Mouse (Mus musculus) hindbrain, embryonic 10.5 days (tissue): ENCODE measurements around the gene Sfrp2. TPM values are rescaled to one million over a fixed set of nuclear protein-coding genes. Genes with fewer than 3 reads are reported as not detected.
A peak's percentile ranks its signal among the peaks of the same experiment; 100 is the strongest.

ENCODE experiments used
- DNase-seq: peaks from one replicate; pipeline ENCODE4 v3.0.0-alpha.2; 2017; ENCODE audit warnings: low spot score
- H3K27ac ChIP-seq: fragments of 300-500 bp; sonication (generic); 2 replicates; pipeline ENCODE4 v1.5.1; 2016; ENCODE audit warnings: mild to moderate bottlenecking, moderate library complexity
- H3K27me3 ChIP-seq: fragments of 300-500 bp; sonication (generic); 2 replicates; pipeline ENCODE4 v1.6.1; 2016; ENCODE audit warnings: mild to moderate bottlenecking; ENCODE audit not compliant: poor library complexity, insufficient read depth, severe bottlenecking
- H3K36me3 ChIP-seq: fragments of 300-500 bp; sonication (generic); 2 replicates; pipeline ENCODE4 v1.6.1; 2016; ENCODE audit warnings: mild to moderate bottlenecking, moderate library complexity
- H3K4me1 ChIP-seq: fragments of 300-500 bp; sonication (generic); replicated peaks from 2 replicates; pipeline ENCODE4 v1.6.1; 2016; ENCODE audit warnings: mild to moderate bottlenecking
- H3K4me3 ChIP-seq: fragments of 300-500 bp; sonication (generic); 2 replicates; pipeline ENCODE4 v1.5.1; 2016; ENCODE audit warnings: mild to moderate bottlenecking, moderate library complexity
- H3K9me3 ChIP-seq: fragments of 300-500 bp; sonication (generic); 2 replicates; pipeline ENCODE4 v1.6.1; 2016; ENCODE audit warnings: mild to moderate bottlenecking, moderate library complexity
- WGBS: fragments of 180-500 bp; shearing (Covaris S2); methylation state at CpG from one replicate; pipeline ENCODE4 v1.1.7; 2016; 5-methylcytosine and 5-hydroxymethylcytosine counted together
- polyA plus RNA-seq: library from polyadenylated mRNA; unstranded; fragments of >200 nt; fragmentation: Nextera tagmentation; extraction: Ambion mirVana; gene quantifications from 2 replicates; pipeline ENCODE4 v1.2.1, GENCODE M21; 2016

Gene Sfrp2
- 166 and 251 TPM in 2 replicates for polyA plus RNA-seq

DNA sequence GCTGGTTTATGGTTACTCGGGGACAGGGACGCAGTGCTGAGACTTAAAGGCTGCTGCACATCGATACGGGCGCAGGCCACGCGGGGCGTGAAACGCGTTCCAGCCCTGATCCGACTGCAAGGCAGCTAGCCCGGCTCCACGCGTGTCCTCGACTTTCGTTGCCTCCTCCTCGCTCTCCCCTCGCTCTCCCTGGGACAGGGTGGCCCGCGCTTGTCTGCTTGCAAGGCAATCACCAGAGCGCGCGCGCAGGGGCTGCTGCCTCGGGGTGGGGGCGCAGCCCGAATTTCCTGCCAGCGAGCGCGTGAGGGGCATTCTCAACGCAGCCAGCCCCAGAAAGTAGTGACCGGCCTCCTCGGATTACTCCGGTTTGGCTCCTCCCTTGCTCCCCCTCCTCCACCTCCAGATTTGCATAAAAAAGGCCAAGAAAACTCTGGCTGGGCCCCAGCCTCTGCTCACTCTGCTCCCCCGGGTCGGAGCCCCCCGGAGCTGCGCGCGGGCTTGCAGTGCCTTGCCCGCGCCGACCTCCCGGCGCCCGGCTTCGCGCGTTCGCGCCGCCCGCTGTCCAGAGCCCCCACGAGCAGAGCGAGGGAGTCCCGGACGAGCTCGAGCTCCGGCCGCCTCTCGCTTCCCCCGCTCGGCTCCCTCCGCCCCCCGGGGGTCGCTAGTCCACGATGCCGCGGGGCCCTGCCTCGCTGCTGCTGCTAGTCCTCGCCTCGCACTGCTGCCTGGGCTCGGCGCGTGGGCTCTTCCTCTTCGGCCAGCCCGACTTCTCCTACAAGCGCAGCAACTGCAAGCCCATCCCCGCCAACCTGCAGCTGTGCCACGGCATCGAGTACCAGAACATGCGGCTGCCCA, at the start of gene Sfrp2:
Gene Sfrp2, plus strand, starts transcription at position 451 of the 855 bp plus-strand sequence.
- peak; percentile 91 for DNase-seq
- peak within 1 kb of the TSS; percentile 94 for H3K27ac ChIP-seq
- peak within 1 kb of the TSS; percentile 79 for H3K4me3 ChIP-seq
- H3K9me3 ChIP-seq = no peaks in the 10 kb centered on the region
- H3K36me3 ChIP-seq = peaks cover 24% of the 10 kb centered on the region
- H3K4me1 ChIP-seq = peaks cover 72% of the 10 kb centered on the region
- H3K27me3 ChIP-seq = peaks cover 41% of the 10 kb centered on the region
- under 1% methylated on average over 82 of the region's 82 CpGs for WGBS

DNA sequence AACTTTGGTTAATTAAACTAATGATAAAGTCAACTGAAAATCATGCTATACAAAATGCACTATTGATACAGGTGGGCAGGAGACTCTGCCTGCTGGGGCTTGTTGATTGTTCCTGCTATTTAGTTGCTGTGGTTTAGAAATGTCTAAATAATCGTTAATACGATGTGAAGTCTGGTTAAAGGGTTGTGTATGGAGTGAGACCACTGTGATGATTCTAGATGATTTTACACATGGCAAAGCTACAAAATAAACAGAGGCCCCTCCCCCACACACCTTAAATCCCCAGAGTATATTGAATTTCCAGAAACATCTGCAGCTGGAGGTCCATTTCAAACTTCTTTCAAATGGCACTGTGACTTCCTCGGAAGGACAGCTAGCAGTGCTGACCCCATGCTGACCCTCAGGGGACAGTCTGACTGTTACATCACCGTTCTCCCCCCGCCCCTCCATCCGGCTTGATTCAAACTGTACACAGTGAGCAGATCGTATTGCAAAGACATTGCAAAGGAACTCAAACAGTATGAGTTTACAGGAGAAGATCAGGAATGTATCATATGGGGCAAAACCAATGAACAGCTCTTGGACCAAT, 48.4 kb upstream of the Sfrp2 start:
- no peaks in the 10 kb centered on the region for H3K27me3 ChIP-seq
- H3K4me3 ChIP-seq = no peak overlapping the region
- H3K27ac ChIP-seq = no peak overlapping the region
- peaks cover 3% of the 10 kb centered on the region; the same call in 1 of the 2 replicates for H3K4me1 ChIP-seq
- WGBS = 62% methylated on average over 7 of the region's 7 CpGs
- DNase-seq = peak; percentile 35
- no peaks in the 10 kb centered on the region for H3K36me3 ChIP-seq
- no peaks in the 10 kb centered on the region for H3K9me3 ChIP-seq

DNA sequence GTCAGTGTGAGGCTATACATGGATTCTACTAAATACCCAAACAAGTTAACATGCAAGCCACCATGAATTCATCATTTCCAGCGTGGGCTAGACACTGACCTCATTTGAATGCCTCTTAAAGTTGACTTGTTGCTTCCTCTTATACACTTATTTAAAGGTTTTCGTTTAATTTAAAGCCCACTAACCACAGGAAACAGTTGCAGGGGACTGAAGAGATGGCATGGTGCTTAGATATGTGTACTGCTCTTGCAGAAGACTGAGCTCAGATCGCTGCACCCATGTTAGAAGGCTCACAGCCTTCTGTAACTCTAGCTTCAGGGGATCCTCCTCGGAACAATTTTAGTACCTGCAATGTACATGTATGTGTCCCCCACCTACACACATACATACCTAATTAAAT, 47.5 kb upstream of the Sfrp2 start:
- Histone ChIP-seq H3K9me3 (no peaks in the 10 kb centered on the region), H3K27me3 (no peaks in the 10 kb centered on the region), H3K27ac (no peak overlapping the region), H3K36me3 (no peaks in the 10 kb centered on the region), H3K4me3 (no peak overlapping the region), H3K4me1 (peaks cover 3% of the 10 kb centered on the region; the same call in 1 of the 2 replicates)
- no peak for DNase-seq
- WGBS = 84% methylated on average over 4 of the region's 4 CpGs

DNA sequence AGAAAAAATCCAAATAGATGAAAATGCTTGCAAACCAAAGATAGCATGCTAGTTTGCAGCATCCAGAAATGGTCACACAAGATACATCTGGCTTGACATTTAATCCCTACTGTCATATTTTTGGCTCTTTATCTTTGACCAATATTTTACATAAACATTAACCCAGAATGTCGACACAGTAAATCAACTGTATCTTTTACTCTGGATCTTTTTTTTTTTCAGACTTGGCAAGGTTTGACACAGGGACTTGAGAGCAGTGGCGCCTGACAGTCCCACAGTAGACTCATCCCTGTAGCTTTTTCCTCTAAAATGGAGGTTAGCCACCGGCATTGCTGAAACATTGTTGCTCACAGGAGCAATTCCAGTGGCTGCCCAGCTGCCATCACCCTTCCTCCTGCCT, 37.9 kb upstream of the Sfrp2 start:
- Histone ChIP-seq H3K4me3 (no peak overlapping the region), H3K4me1 (peaks cover 4% of the 10 kb centered on the region), H3K27me3 (no peaks in the 10 kb centered on the region), H3K27ac (no peak overlapping the region), H3K9me3 (no peaks in the 10 kb centered on the region), H3K36me3 (no peaks in the 10 kb centered on the region)
- WGBS = 91% methylated on average over 3 of the region's 3 CpGs
- DNase-seq = no peak

DNA sequence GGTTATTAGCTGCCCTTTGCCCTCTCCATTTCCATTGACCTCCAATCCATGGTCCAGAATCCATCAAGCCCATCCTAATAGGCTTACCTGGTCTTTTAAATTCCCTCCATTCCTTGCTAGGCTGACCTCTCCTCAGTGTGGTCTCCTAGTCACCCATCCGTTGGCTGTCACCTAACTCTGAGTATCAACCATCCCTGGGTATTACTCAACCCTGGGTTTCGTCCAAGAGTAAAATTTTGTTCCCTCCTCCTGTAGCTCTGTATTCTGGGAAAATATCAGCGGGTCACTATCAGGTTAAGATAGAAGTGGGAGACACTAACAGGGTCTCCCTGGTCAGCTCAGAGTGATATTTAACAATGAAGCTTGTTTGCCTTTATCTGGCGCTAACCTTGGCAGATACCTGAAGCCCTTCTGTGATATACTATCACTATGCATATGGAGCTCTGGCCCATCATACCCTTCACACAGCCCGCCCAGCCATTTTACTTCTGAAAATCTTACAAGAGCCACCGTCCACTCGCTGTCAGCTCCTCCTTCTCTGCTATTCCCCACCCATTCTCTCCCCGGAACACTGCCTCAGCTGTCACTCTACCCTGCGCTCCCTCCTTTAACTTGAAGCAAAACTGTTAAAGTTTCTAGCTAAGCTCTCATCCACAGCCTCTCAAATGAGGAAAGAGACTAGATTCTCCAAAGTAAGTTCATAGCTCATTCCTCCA, 37.3 kb upstream of the Sfrp2 start:
- no peak overlapping the region for H3K27ac ChIP-seq
- H3K4me1 ChIP-seq = peaks cover 9% of the 10 kb centered on the region
- H3K27me3 ChIP-seq = no peaks in the 10 kb centered on the region
- no peak overlapping the region for H3K4me3 ChIP-seq
- no peak for DNase-seq
- H3K36me3 ChIP-seq = no peaks in the 10 kb centered on the region
- H3K9me3 ChIP-seq = no peaks in the 10 kb centered on the region
- WGBS = 86% methylated on average over 9 of the region's 9 CpGs

DNA sequence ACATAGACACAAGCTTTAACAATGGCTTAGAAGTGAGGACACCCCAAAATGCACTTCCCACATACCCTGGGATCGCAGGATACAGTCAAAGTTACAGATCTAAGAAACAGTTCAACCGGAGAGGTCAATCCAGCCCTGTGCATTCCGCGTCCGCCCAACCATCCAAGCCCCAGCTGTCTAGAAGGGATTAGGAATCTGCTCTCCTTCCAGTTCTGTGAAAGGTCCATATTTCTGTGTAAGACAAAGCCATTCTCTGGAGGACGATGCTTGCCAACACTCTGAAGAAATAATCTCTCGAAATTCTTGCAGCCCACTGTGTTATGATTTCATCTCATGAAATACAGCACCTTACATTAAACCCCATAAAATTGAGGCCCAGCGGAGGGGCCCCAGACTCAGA, 32.1 kb upstream of the Sfrp2 start:
- Histone ChIP-seq H3K27ac (0 out of 2 replicates have a peak overlapping the region, but pooled peaks have one; percentile 29), H3K9me3 (no peaks in the 10 kb centered on the region), H3K36me3 (no peaks in the 10 kb centered on the region), H3K4me3 (no peak overlapping the region), H3K27me3 (no peaks in the 10 kb centered on the region), H3K4me1 (peaks cover 9% of the 10 kb centered on the region)
- DNase-seq = no peak
- 89% methylated on average over 8 of the region's 8 CpGs for WGBS

DNA sequence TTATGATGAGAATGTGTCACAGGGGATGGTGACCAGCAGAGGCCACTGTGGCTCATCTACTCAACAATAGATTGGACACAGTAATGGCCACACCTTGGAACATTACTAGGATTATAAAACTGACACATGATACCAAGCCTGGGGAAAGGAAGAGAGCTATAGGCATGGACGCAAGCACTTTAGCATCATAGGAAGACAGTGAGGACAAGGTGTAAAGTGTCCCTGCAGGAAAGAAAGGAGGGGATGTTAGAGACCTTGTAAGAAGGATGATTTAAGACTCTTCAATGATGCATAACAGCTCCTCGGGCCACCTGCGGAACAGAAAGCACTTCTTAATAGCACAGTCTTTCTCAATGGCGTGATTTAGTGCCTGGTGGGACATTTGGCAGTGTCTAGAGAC, 29.1 kb upstream of the Sfrp2 start:
- Histone ChIP-seq H3K27me3 (no peaks in the 10 kb centered on the region), H3K4me3 (no peak overlapping the region), H3K9me3 (no peaks in the 10 kb centered on the region), H3K4me1 (peaks cover 9% of the 10 kb centered on the region), H3K27ac (no peak overlapping the region), H3K36me3 (no peaks in the 10 kb centered on the region)
- 92% methylated on average over 4 of the region's 4 CpGs for WGBS
- DNase-seq = no peak

DNA sequence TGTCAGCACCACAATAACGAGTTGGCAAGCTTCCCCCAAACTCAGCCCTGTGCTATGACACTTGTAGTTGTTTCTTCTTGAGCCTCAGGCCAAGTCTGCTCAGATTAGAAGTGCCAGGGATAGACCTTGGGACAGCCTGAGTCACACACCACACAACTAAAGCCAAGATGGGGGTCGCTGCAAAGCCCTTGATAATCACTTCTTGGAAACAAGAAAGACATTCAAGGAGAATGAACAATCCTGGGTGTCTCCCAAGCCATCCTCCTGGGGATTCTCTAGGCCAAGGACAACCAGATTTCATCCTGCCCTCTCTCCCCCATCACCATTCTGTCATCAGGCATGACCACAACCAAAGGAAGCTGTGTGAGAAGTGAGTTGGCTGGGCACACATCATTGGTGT, 25.9 kb upstream of the Sfrp2 start:
- no peaks in the 10 kb centered on the region for H3K27me3 ChIP-seq
- 77% methylated on average over 2 of the region's 2 CpGs for WGBS
- no peak for DNase-seq
- H3K9me3 ChIP-seq = no peaks in the 10 kb centered on the region
- H3K27ac ChIP-seq = no peak overlapping the region
- H3K36me3 ChIP-seq = no peaks in the 10 kb centered on the region
- no peaks in the 10 kb centered on the region for H3K4me1 ChIP-seq
- no peak overlapping the region for H3K4me3 ChIP-seq

DNA sequence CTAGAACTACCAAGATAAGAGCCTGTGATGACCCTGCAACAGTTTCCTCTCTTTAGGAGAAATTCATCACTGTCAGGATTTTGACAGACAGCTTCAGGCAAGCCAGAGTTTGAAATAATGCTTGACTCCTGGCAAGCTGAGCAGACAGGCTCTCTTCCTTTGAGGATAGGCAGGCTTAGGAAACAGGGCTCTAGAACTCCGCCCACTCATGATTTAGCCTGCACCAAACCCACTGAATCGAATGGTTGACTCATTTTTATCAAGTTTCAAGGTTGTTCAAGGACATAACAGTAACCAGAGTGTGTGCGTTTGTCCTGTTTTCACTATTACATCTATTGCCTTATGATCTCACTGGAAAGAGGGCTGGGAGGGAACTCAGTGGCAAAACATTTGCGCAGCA, 18.8 kb upstream of the Sfrp2 start:
- no peak overlapping the region for H3K4me3 ChIP-seq
- DNase-seq = no peak
- no peaks in the 10 kb centered on the region for H3K9me3 ChIP-seq
- WGBS = 84% methylated on average over 4 of the region's 4 CpGs
- no peak overlapping the region for H3K27ac ChIP-seq
- H3K36me3 ChIP-seq = no peaks in the 10 kb centered on the region
- H3K27me3 ChIP-seq = no peaks in the 10 kb centered on the region
- H3K4me1 ChIP-seq = no peaks in the 10 kb centered on the region; the same call in 1 of the 2 replicates

DNA sequence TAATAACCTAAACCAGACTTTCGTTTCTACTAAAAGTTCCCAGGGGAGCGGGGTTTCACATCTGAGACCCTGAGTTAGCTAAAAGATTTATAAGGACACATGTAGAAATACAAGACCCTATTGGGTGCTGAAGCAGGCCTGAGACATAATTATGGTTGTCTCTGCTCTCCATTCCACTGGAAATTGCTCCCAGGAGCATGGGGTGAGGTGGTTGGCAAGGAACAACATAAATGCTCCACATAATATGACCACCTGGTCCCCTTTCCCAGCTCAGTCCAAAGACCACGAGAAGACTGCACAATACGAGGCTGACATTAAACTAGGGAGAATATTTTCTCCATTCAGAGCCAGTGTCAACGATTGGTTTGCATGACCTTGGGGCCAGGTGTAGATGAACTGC, 18.2 kb upstream of the Sfrp2 start:
- 87% methylated on average over 5 of the region's 5 CpGs for WGBS
- Histone ChIP-seq H3K27me3 (no peaks in the 10 kb centered on the region), H3K27ac (no peak overlapping the region), H3K9me3 (no peaks in the 10 kb centered on the region), H3K36me3 (no peaks in the 10 kb centered on the region), H3K4me3 (no peak overlapping the region), H3K4me1 (no peaks in the 10 kb centered on the region; the same call in 1 of the 2 replicates)
- no peak for DNase-seq

DNA sequence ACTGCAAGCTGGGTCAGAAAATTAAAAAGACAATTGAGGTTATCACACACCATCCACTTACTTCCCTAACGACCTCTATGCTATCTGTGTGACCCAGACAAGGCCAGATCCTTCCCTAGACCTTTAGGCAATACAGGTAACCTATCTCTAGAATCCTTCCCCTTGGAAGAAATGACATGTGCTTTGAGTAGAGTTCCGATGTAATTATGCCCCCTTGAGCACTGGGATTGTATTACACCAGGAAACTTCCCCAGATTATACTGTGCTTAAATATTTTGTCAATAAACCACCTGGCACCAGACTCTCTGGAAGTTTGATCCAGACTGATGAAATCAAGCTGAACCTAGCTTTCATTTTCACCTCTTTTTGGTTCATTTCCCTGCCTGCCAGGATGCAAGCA, 14.5 kb upstream of the Sfrp2 start:
- 60% methylated on average over 2 of the region's 2 CpGs for WGBS
- no peak overlapping the region for H3K27ac ChIP-seq
- H3K27me3 ChIP-seq = no peaks in the 10 kb centered on the region
- no peaks in the 10 kb centered on the region for H3K36me3 ChIP-seq
- DNase-seq = no peak
- H3K4me3 ChIP-seq = no peak overlapping the region
- no peaks in the 10 kb centered on the region for H3K4me1 ChIP-seq
- H3K9me3 ChIP-seq = 0 out of 2 replicates have a peak, but pooled peaks cover under 1% of the 10 kb centered on the region

DNA sequence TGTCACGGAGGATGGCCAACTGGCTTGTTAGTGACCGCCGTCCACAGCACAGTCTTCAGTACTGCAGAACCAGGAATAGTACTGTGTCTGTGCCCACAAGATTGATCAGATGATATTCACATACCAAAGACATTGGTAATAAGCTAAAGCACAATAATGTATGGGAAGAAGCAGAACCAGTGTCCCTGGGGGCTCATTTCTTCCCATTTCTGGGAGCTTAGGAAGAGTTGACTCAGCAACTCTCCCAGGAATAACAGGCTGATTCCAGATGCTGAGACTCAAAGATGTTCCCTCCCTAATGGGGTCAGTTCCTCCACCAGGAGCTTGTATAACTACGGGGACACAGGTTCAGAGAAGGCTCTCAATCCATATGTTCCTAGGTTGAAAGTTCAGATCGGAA, 13.9 kb upstream of the Sfrp2 start:
- H3K9me3 ChIP-seq = 0 out of 2 replicates have a peak, but pooled peaks cover 3% of the 10 kb centered on the region
- 91% methylated on average over 5 of the region's 5 CpGs for WGBS
- H3K36me3 ChIP-seq = no peaks in the 10 kb centered on the region
- no peak overlapping the region for H3K4me3 ChIP-seq
- no peak for DNase-seq
- no peak overlapping the region for H3K27ac ChIP-seq
- H3K4me1 ChIP-seq = no peaks in the 10 kb centered on the region
- H3K27me3 ChIP-seq = no peaks in the 10 kb centered on the region
